Mouse (Mus musculus): Measurements from ENCODE around the gene Sdhc. TPM values are rescaled to one million over a fixed set of nuclear protein-coding genes. Genes with fewer than 3 reads are reported as not detected.

The Sdhc gene
- polyA plus RNA-seq, 1 experiment from 2014 or later = 360 TPM

DNA sequence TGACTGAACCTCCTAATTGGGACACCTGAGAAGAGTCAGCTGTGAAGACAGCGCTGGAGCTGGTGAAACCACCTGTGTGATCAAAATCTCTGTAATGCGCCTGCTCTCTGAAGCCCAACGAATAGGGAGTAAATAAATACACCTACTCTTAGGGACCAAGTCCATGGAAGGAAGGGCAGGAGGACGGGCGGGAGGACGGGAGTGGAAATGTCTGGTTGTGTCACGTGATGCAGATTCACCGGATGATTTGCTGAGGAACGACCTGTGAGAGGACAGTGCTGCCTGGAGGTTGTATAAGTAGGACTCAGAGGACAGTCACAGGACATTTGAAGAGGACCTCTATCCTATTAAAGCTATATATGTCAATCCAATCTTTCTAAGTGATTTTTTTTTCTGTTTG, 40.8 kb downstream of the Sdhc start:
- Histone ChIP-seq H3K27ac (no peak overlapping the region), H3K4me2 (replicated peaks) (no peak overlapping the region), H3K4me3 (replicated peaks) (no peak overlapping the region), H3K9ac (no peak overlapping the region), H3K27me3 (replicated peaks) (no peaks in the 10 kb centered on the region), H3K4me1 (replicated peaks) (peaks cover 6% of the 10 kb centered on the region), H3K9me3 (no peaks in the 10 kb centered on the region), H3K36me3 (no peaks in the 10 kb centered on the region)
- no peak for ATAC-seq
- WGBS = 41% methylated on average over 9 of the region's 9 CpGs

DNA sequence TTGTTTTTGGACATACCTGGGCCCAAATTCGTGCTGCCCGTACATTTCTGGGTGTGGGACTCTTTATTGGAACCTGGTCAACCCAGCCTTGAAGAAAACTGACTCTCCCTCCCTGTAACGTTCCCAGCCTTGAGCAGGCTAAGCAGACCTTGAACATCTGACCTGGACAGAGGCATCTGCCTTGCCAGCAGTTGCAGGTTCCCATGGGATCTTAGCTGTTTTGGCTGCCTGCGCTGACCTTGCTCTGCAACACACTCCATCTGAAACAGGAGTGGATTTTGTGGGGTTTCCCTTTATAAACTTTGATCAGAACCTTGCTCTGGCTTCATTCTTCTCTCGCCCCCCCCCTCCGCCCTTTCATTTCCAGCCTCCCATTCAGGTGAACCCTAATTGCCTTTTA, 45.2 kb downstream of the Sdhc start:
- Histone ChIP-seq H3K36me3 (no peaks in the 10 kb centered on the region), H3K4me1 (replicated peaks) (0 out of 2 replicates have a peak, but pooled peaks cover 2% of the 10 kb centered on the region), H3K27ac (no peak overlapping the region), H3K9me3 (no peaks in the 10 kb centered on the region), H3K4me3 (replicated peaks) (no peak overlapping the region), H3K27me3 (replicated peaks) (no peaks in the 10 kb centered on the region), H3K9ac (no peak overlapping the region), H3K4me2 (replicated peaks) (no peak overlapping the region)
- 75% methylated on average over 6 of the region's 6 CpGs for WGBS
- no peak for ATAC-seq

DNA sequence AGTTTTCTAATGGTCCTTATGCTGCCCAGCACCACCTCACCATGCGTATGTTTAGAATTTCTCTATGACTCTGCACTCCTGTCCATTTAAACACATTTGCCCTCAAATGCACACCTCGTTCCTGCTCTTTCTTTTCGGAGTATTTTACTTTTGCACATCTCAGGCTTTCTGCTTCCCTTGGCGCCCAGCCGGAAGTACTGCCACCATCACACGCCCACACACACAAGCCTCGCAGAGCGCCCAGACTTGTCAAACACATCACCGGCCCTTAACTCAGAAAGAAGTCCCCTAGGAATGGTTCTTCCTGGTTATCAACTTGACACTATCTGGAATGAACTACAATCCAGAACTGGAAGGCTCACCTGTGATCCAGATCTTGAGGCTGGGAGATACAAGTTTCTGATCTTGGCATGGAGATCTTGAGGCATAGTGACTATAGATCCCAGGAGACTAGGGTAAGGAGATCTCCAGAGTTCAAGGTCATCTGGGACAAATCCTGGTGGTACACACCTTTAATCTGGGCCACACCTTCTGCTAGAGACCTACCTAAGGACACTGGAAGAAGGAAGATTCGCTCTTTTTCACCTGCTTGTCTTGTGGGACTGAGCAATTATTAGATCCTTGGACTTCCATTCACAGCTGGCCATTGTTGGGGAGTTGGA, 47.1 kb downstream of the Sdhc start:
- 8% methylated on average over 10 of the region's 10 CpGs for WGBS
- no peaks in the 10 kb centered on the region for H3K36me3 ChIP-seq
- no peak overlapping the region for H3K9ac ChIP-seq
- H3K4me2 ChIP-seq (replicated peaks) = peak overlapping the region; percentile 79
- peak overlapping the region; percentile 68 for H3K4me3 ChIP-seq (replicated peaks)
- 0 out of 2 replicates have a peak, but pooled peaks cover 2% of the 10 kb centered on the region for H3K4me1 ChIP-seq (replicated peaks)
- peak overlapping the region; percentile 7; the same call in 1 of the 2 replicates for H3K27ac ChIP-seq
- ATAC-seq = peak; percentile 28
- H3K9me3 ChIP-seq = no peaks in the 10 kb centered on the region
- no peaks in the 10 kb centered on the region for H3K27me3 ChIP-seq (replicated peaks)

DNA sequence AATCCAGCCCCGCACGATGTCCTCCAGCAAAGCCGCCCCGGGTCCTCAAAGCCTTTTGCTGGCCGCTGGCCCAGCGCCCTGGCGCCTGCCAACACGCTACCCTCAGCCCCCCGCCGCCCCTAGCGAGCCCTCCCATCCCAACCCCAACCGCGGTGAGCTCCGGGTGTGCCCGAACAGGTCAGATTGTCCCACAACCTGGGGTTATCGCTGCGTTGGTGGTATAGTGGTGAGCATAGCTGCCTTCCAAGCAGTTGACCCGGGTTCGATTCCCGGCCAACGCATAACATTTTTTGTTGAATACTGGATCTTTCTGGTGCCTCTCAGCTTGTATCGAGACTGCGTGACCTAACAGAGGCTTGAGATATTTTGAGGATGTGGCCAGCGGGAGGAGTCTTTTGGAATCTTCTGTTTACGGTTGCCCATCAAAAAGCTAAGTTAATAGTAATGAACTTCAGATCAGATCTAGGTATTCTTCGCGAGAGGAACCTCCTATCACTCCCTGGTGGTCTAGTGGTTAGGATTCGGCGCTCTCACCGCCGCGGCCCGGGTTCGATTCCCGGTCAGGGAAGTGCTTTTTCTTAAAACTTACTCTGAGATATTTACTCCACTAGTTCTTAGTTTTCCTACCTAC, 47.7 kb downstream of the Sdhc start:
- no peaks in the 10 kb centered on the region for H3K9me3 ChIP-seq
- H3K4me3 ChIP-seq (replicated peaks) = peak overlapping the region; percentile 68
- no peaks in the 10 kb centered on the region for H3K36me3 ChIP-seq
- peak overlapping the region; percentile 79 for H3K4me2 ChIP-seq (replicated peaks)
- ATAC-seq = peak; percentile 92
- H3K9ac ChIP-seq = peak overlapping the region; percentile 50
- H3K27me3 ChIP-seq (replicated peaks) = no peaks in the 10 kb centered on the region
- H3K4me1 ChIP-seq (replicated peaks) = 0 out of 2 replicates have a peak, but pooled peaks cover 2% of the 10 kb centered on the region
- under 1% methylated on average over 35 of the region's 35 CpGs for WGBS
- peak overlapping the region; percentile 77 for H3K27ac ChIP-seq

DNA sequence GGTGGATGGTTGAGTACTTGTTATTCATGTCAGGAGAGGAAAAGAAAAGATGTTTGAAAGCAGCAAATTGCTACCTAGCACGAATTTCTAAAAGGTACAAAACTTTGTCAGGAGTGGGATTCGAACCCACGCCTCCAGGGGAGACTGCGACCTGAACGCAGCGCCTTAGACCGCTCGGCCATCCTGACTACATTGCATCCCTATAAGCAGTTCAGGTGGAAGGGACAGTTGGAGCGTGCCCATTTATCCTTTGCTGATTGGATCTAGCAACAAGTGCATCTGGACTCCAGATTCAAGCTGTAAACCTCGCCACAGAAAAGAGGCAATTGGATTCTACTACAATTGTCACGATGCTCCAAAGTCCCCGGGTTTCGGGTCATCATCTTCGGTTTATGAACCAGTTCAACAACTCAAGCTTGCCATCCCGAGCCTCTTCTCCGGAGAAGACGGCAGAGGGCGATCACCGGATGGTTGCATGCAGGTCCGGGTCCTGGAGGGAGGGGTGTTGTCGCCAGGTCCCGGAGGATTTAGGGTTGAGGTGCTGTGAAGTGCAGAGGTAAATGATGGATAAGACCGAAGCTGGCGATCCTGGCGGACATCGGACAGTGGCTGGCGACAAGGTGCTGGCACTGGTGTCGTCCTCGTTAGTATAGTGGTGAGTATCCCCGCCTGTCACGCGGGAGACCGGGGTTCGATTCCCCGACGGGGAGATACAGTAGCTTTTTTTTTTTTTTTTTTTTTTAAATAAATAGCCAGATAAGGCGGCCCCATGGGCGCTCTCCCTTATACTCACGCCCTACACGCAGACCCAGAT, 48.5 kb downstream of the Sdhc start:
- WGBS = under 1% methylated on average over 40 of the region's 40 CpGs
- H3K27ac ChIP-seq = peak overlapping the region; percentile 77; the same call in 1 of the 2 replicates
- peak overlapping the region; percentile 79 for H3K4me2 ChIP-seq (replicated peaks)
- H3K27me3 ChIP-seq (replicated peaks) = no peaks in the 10 kb centered on the region
- peak overlapping the region; percentile 68 for H3K4me3 ChIP-seq (replicated peaks)
- no peaks in the 10 kb centered on the region for H3K36me3 ChIP-seq
- 0 out of 2 replicates have a peak, but pooled peaks cover 2% of the 10 kb centered on the region for H3K4me1 ChIP-seq (replicated peaks)
- peak; percentile 86 for ATAC-seq
- H3K9ac ChIP-seq = peak overlapping the region; percentile 50
- no peaks in the 10 kb centered on the region for H3K9me3 ChIP-seq

DNA sequence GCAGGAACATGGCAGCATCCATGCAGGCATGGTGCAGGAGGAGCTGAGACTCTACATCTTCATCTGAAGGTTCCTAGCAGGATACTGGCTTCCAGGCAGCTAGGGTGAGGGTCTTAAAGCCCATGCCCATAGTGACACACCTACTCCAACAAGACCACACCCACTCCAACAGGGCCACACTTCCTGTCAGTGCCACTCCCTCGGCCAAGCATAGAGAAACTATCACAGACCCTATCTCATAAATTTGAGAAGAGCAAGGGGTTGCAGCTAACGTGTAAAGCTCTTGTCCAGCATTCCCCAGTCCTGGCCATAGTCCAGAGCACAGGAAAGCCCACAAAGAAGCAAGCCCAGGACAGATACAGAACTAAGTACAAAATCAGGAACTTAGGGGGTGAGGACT, 49.4 kb downstream of the Sdhc start:
- H3K27me3 ChIP-seq (replicated peaks) = no peaks in the 10 kb centered on the region
- H3K9me3 ChIP-seq = no peaks in the 10 kb centered on the region
- WGBS = 45% methylated on average over 2 of the region's 2 CpGs
- H3K4me1 ChIP-seq (replicated peaks) = peaks cover 6% of the 10 kb centered on the region; the same call in 1 of the 2 replicates
- no peak overlapping the region for H3K27ac ChIP-seq
- no peaks in the 10 kb centered on the region for H3K36me3 ChIP-seq
- no peak overlapping the region for H3K9ac ChIP-seq
- no peak overlapping the region for H3K4me2 ChIP-seq (replicated peaks)
- ATAC-seq = no peak
- H3K4me3 ChIP-seq (replicated peaks) = no peak overlapping the region

DNA sequence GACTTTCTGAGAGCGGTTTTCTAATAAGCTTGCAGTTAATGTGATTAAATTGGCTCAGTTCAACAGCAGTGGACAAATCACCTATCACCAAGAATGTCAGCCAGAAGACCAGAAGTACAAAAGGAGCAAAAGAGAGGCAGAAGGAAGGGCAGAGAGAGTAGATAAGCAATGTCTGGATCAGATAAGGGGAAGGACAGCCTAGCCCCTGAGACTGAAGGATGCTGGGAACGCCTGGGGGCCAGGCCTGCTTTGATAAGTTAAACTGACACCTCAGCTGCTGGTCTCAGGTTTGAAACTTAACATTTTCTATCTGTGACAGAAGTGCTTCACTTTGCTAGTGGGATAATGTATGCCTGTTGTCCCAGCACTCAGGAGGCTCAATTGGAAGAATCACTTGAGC, 52.8 kb downstream of the Sdhc start:
- 43% methylated on average over 2 of the region's 2 CpGs for WGBS

DNA sequence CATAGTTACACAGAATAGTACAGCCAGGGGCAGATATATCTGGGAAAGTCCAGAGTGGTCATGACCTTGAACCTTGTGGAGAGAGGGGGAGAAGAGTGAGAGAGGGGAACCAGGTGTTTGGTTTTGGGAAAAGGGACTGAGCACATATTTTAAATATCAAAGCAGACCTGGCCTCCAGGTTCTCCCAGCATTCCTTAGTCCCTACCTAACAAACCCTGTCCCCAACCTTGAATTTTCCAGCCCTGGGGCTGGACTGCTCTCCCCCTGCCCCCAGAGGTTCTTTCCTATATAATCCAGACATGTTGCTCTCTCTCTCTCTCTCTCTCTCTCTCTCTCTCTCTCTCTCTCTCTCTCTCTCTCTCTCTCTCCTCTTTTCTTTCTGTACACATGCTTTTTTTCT, 53.3 kb downstream of the Sdhc start:
- ATAC-seq = no peak
- Histone ChIP-seq H3K4me1 (replicated peaks) (peaks cover 6% of the 10 kb centered on the region; the same call in 1 of the 2 replicates), H3K9ac (no peak overlapping the region), H3K36me3 (no peaks in the 10 kb centered on the region), H3K27me3 (replicated peaks) (no peaks in the 10 kb centered on the region), H3K27ac (no peak overlapping the region), H3K4me2 (replicated peaks) (no peak overlapping the region), H3K4me3 (replicated peaks) (no peak overlapping the region), H3K9me3 (no peaks in the 10 kb centered on the region)

More for the DNA sequence above, 52.8 kb downstream of the Sdhc start:
- Histone ChIP-seq H3K4me3 (replicated peaks) (no peak overlapping the region), H3K9ac (no peak overlapping the region), H3K4me1 (replicated peaks) (peaks cover 6% of the 10 kb centered on the region; the same call in 1 of the 2 replicates), H3K4me2 (replicated peaks) (no peak overlapping the region), H3K27me3 (replicated peaks) (no peaks in the 10 kb centered on the region), H3K9me3 (no peaks in the 10 kb centered on the region), H3K27ac (no peak overlapping the region), H3K36me3 (no peaks in the 10 kb centered on the region)
- no peak for ATAC-seq

DNA sequence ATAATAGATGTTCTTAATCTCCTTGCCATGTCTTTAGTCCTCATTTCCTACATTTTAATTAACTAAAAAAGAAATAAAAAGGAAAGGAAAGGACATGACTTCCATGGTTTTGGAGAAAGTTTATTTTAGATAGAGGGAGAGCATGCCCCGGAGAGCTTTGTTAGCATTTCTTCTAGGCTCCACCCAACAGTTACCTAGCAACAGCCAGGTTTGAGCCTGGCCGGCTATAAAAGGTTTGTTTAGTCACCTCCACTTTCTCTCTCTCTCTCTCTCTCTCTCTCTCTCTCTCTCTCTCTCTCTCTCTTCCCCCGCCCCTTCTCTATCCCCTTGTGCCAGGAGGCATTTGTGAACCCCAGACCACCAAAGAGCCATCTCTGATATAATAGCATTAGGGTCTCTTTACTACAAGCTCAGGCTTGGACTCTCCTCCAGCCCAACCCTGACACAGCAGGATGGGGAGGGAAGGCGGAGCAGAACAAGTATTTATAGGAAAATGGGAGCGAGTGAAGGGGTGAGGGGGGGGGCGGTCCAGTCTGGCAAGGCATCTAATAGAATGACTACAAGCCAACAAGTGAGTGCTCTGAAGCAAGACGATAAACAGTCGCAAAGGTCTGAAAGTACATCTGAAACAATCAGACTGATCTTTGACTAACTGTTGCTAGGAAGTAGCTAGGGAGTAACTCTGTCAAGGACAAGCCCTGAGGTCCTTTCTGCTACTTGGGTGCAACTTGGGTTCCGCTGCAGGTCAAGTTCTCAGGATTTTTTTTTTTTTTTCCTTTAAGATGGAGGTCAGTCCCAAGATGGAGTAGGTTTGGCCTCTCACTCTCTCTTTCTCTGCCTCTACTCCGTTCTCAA, 54.1 kb downstream of the Sdhc start:
- H3K9ac ChIP-seq = no peak overlapping the region
- no peaks in the 10 kb centered on the region for H3K9me3 ChIP-seq
- H3K27ac ChIP-seq = no peak overlapping the region
- 22% methylated on average over 10 of the region's 10 CpGs for WGBS
- H3K4me1 ChIP-seq (replicated peaks) = peaks cover 6% of the 10 kb centered on the region; the same call in 1 of the 2 replicates
- H3K4me3 ChIP-seq (replicated peaks) = no peak overlapping the region
- H3K27me3 ChIP-seq (replicated peaks) = no peaks in the 10 kb centered on the region
- ATAC-seq = peak; percentile 80
- peak overlapping the region; percentile 33; the same call in 1 of the 2 replicates for H3K4me2 ChIP-seq (replicated peaks)
- H3K36me3 ChIP-seq = no peaks in the 10 kb centered on the region

DNA sequence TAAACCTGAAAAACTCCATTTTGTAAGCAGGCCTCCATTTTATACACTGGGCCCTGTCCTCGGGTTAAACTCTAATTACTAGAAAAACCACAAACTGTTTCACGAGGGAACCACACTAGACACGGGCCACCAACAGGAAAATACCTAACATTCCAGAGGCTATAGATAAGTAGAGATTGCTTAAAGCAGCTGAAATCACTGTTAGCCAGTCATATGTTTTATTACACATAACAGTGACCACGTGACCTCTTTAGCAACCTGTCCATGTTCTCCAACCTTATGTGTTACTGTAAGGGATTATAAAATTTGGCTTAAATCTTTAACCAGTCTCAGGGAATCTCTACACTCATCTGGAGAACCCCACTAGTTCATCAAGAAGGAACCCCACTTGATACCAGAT, 56.0 kb downstream of the Sdhc start:
- H3K36me3 ChIP-seq = no peaks in the 10 kb centered on the region
- WGBS = 60% methylated on average over 4 of the region's 4 CpGs

DNA sequence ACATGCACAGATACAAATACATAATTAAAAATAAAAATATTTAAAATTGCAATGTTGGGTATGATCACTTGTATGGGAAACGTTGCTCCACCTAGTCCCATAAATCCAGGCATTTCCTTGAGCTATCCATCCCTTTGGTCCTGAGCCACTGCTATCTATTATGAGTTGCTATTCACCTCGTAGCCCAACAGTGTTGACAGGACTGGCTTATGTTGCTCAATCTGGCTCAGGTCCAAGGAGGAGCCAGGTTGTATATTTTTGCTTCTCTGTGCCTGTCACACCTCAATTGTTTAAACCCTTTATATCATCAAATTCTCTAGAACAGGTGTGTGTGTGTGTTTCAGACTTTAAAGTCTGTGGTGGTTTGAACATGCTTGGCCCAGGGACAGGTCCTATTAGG, 59.6 kb downstream of the Sdhc start:
- 53% methylated on average over 2 of the region's 2 CpGs for WGBS
- ATAC-seq = no peak
- Histone ChIP-seq H3K27ac (no peak overlapping the region), H3K9ac (no peak overlapping the region), H3K4me2 (replicated peaks) (no peak overlapping the region), H3K4me3 (replicated peaks) (no peak overlapping the region), H3K36me3 (no peaks in the 10 kb centered on the region), H3K27me3 (replicated peaks) (peaks cover 5% of the 10 kb centered on the region), H3K4me1 (replicated peaks) (no peaks in the 10 kb centered on the region), H3K9me3 (no peaks in the 10 kb centered on the region)

More for the DNA sequence above, 56.0 kb downstream of the Sdhc start:
- ATAC-seq = no peak
- Histone ChIP-seq H3K4me1 (replicated peaks) (peaks cover 4% of the 10 kb centered on the region; the same call in 1 of the 2 replicates), H3K4me2 (replicated peaks) (no peak overlapping the region), H3K9ac (no peak overlapping the region), H3K4me3 (replicated peaks) (no peak overlapping the region), H3K9me3 (no peaks in the 10 kb centered on the region), H3K27me3 (replicated peaks) (no peaks in the 10 kb centered on the region), H3K27ac (no peak overlapping the region)
